ENCODE assay signal across 23 mouse cellular contexts in the genomic region with DNA sequence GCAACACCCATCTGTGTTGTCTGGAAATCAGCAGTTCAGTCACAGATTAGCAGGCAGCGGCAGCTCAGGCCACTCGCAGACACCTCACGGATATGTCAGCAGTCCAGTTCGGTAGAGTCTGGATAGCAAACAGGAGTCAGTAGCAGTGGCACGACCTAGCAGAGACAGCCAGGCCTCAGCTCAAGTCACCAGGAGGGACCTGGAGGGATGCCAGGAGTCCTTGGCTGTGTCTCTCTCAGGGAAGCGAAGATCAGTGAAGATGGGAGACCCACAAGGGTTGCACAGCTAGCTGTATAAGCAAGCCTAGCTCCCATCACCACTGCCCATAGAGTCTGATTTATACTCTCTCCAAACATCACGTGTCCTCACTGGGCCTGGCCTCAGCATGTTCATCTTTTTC. TPM values are rescaled to one million over a fixed set of nuclear protein-coding genes. Genes with fewer than 3 reads are reported as not detected.
DNase-seq lines count a peak whose midpoint lies in the region; ATAC-seq and TF ChIP-seq lines count a peak whose summit lies in the region.
"Had no signal": no experiment of that assay in that cellular context is flagged by ENCODE, and none has a peak within 500 bp of the region (broad histone marks: within the 10 kb centered on the region; RNA-seq: fewer than 3 reads in every experiment).

No protein-coding gene starts in this region.

- TF ChIP-seq POLR2A in lung, adult 2 months (IDR thresholded peaks at IDR 0.05; ENCODE audit: borderline replicate concordance, extremely low read depth, low read depth, low read length) = no peak

- no peak overlapping the region for H3K4me2 ChIP-seq in lung, embryonic 16.5 days (ENCODE audit: low read depth, low read length)
- H3K4me2 ChIP-seq: embryonic facial prominence, embryonic 15.5 days; forebrain, embryonic 12.5 days; heart, embryonic 11.5 days; limb, embryonic 13.5 days; midbrain, embryonic 12.5 days; neural tube, embryonic 13.5 days had no signal

- H3K9ac ChIP-seq in lung, embryonic 16.5 days (ENCODE audit: low read length) = no peak overlapping the region
- H3K9ac ChIP-seq: embryonic facial prominence, embryonic 15.5 days; forebrain, embryonic 12.5 days; limb, embryonic 13.5 days; liver, embryonic 14.5 days; midbrain, embryonic 12.5 days; neural tube, embryonic 13.5 days had no signal

- no peaks in the 10 kb centered on the region for H3K36me3 ChIP-seq in lung, embryonic 16.5 days (ENCODE audit: control insufficient read depth, insufficient read depth, low read length)
- H3K36me3 ChIP-seq: embryonic facial prominence, embryonic 15.5 days; forebrain, embryonic 12.5 days; limb, embryonic 13.5 days; midbrain, embryonic 12.5 days; neural tube, embryonic 13.5 days had no signal

- peak; percentile 54 for DNase-seq in adrenal gland, adult 2 months
- no peak for DNase-seq in adrenal gland, postnatal 4 days (ENCODE audit: low spot score in 2 of 2)
- peak; percentile 29 for DNase-seq in gastrocnemius, postnatal 10 days
- DNase-seq in gastrocnemius, postnatal 36 days = no peak
- no peak for DNase-seq in lung, adult 2 months
- peak; percentile 54 for DNase-seq in adrenal gland, postnatal 14 days
- DNase-seq in Muller cell, postnatal 12 days (ENCODE audit: inconsistent ontology term) = no peak
- DNase-seq: embryo, embryonic 11 days; heart, postnatal 36 days; kidney, adult 11 months; layer of hippocampus, adult 9-11 months; retina, postnatal 1 day had no signal

- no peaks in the 10 kb centered on the region for H3K4me1 ChIP-seq in lung, embryonic 16.5 days (replicated peaks; ENCODE audit: control insufficient read depth, insufficient read depth, low read length)
- H3K4me1 ChIP-seq in lung, adult 2 months (ENCODE audit: control insufficient read depth, insufficient read depth, low read length) = no peaks in the 10 kb centered on the region
- H3K4me1 ChIP-seq: embryonic facial prominence, embryonic 15.5 days; midbrain, embryonic 12.5 days; neural tube, embryonic 13.5 days had no signal

- TF ChIP-seq CTCF in lung, adult 2 months (IDR thresholded peaks at IDR 0.05; ENCODE audit: insufficient read depth, low read length) = no peak

- H3K27ac ChIP-seq in lung, embryonic 16.5 days (ENCODE audit: low read length) = no peak overlapping the region
- H3K27ac ChIP-seq: embryonic facial prominence, embryonic 15.5 days; forebrain, embryonic 12.5 days; limb, embryonic 13.5 days; liver, embryonic 14.5 days; midbrain, embryonic 12.5 days; neural tube, embryonic 13.5 days had no signal

- no peak overlapping the region for H3K4me3 ChIP-seq in lung, embryonic 16.5 days (ENCODE audit: low read length)
- H3K4me3 ChIP-seq in lung, adult 2 months (replicated peaks; ENCODE audit: extremely low read depth, low read depth, low read length) = no peak overlapping the region
- H3K4me3 ChIP-seq: embryonic facial prominence, embryonic 15.5 days; forebrain, embryonic 12.5 days; limb, embryonic 13.5 days; midbrain, embryonic 12.5 days; neural tube, embryonic 13.5 days had no signal

- 52% methylated on average over 7 of the region's 7 CpGs for WGBS in lung, embryonic 16.5 days
- 65% methylated on average over 7 of the region's 7 CpGs for WGBS in lung, adult 2 months

- H3K27me3 ChIP-seq in lung, embryonic 16.5 days (ENCODE audit: control insufficient read depth, insufficient read depth, low read depth, low read length) = no peaks in the 10 kb centered on the region
- H3K27me3 ChIP-seq: embryonic facial prominence, embryonic 15.5 days; forebrain, embryonic 12.5 days; limb, embryonic 13.5 days; midbrain, embryonic 12.5 days; neural tube, embryonic 13.5 days had no signal

- intact Hi-C loops in gastrocnemius, postnatal 36 days (cut with DNase I) = no loop called here

- no peaks in the 10 kb centered on the region for H3K9me3 ChIP-seq in lung, embryonic 16.5 days (ENCODE audit: control insufficient read depth, low read length)
- H3K9me3 ChIP-seq: embryonic facial prominence, embryonic 15.5 days; forebrain, embryonic 12.5 days; limb, embryonic 13.5 days; midbrain, embryonic 12.5 days; neural tube, embryonic 13.5 days had no signal

- ATAC-seq in lung, embryonic 16.5 days (ENCODE audit: low read depth) = peak; percentile 45; the same call in 1 of the 2 replicates
- ATAC-seq: hindbrain, embryonic 16.5 days had no signal

RNA-seq across cellular contexts. Expression of a gene that starts 58.8 kb away (rescaled TPM):
- not detected for total RNA-seq in adrenal gland, adult 2 months (2021)
- 0.26 and 0.58 TPM in 2 replicates for polyA plus RNA-seq in adrenal gland, adult 2 months (2012; rRNA removed)
- under 1 TPM in 1 of 2 experiments, not detected in 1; 0.62 TPM for total RNA-seq in adrenal gland, postnatal 4 days (2021)
- not detected for total RNA-seq in gastrocnemius, postnatal 10 days (2021)
- not detected for total RNA-seq in gastrocnemius, postnatal 36 days (2021)
- 1.2 and 2.1 TPM in 2 replicates for polyA plus RNA-seq in lung, embryonic 16.5 days (2015; fragmentation: Nextera tagmentation; extraction: Ambion mirVana)
- 0.76 and 1.0 TPM in 2 replicates for polyA plus RNA-seq in lung, adult 2 months (2012; rRNA removed)
- total RNA-seq in adrenal gland, postnatal 14 days (2021) = not detected in 2 replicates
- total RNA-seq: heart, postnatal 36 days; left cerebral cortex, adult 8-10 months; MEL had no signal
- polyA plus RNA-seq: forebrain, embryonic 12.5 days; heart, embryonic 11.5 days; hindbrain, embryonic 16.5 days; liver, embryonic 14.5 days; midbrain, embryonic 12.5 days; neural tube, embryonic 13.5 days had no signal

Comparison
In these comparisons a context has a peak if more than half of its experiments do, and no peak if none do; other contexts are left out.
1. DNase-seq: peak in adrenal gland, adult 2 months (single experiment), gastrocnemius, postnatal 10 days (single experiment) and adrenal gland, postnatal 14 days (single experiment); none in adrenal gland, postnatal 4 days (0 of 2), gastrocnemius, postnatal 36 days (0 of 2), lung, adult 2 months (single experiment) and Muller cell, postnatal 12 days (single experiment).